Mouse (Mus musculus) liver, embryonic 12.5 days (tissue): ENCODE data around the gene Pfn1. TPM values are rescaled to one million over a fixed set of nuclear protein-coding genes. Genes with fewer than 3 reads are reported as not detected.

Experiments
- ATAC-seq: fragments of 200-750 bp; cut with Nextera tagmentation; 2 replicates; pipeline ENCODE4 v1.8.0; 2017; ENCODE audit warnings: moderate number of reproducible peaks, mild to moderate bottlenecking, moderate library complexity
- H3K27ac ChIP-seq: fragments of 300-500 bp; sonication (generic); 2 replicates; pipeline ENCODE4 v1.5.1; 2016; ENCODE audit warnings: mild to moderate bottlenecking
- H3K27me3 ChIP-seq: fragments of 300-500 bp; sonication (generic); replicated peaks from 2 replicates; pipeline ENCODE4 v1.6.1; 2016; ENCODE audit warnings: mild to moderate bottlenecking, moderate library complexity
- H3K36me3 ChIP-seq: fragments of 300-500 bp; sonication (generic); 2 replicates; pipeline ENCODE4 v1.6.1; 2016; ENCODE audit warnings: mild to moderate bottlenecking, moderate library complexity
- H3K4me1 ChIP-seq: fragments of 300-500 bp; sonication (generic); 2 replicates; pipeline ENCODE4 v1.6.1; 2016
- H3K4me2 ChIP-seq: fragments of 300-500 bp; sonication (generic); 2 replicates; pipeline ENCODE4 v1.6.1; 2016; ENCODE audit warnings: mild to moderate bottlenecking, moderate library complexity
- H3K4me3 ChIP-seq: fragments of 300-500 bp; sonication (generic); 2 replicates; pipeline ENCODE4 v1.5.1; 2016; ENCODE audit warnings: mild to moderate bottlenecking, moderate library complexity
- H3K9ac ChIP-seq: fragments of 300-500 bp; sonication (generic); 2 replicates; pipeline ENCODE4 v1.6.1; 2016; ENCODE audit warnings: mild to moderate bottlenecking, moderate library complexity
- H3K9me3 ChIP-seq: fragments of 300-500 bp; sonication (generic); replicated peaks from 2 replicates; pipeline ENCODE4 v1.6.1; 2016; ENCODE audit warnings: mild to moderate bottlenecking, moderate library complexity
- WGBS: fragments of 180-500 bp; shearing (Covaris S2); methylation state at CpG from one replicate; pipeline ENCODE4 v1.1.7; 2016; ENCODE audit not compliant: insufficient replicate concordance; 5-methylcytosine and 5-hydroxymethylcytosine counted together
- polyA plus RNA-seq: library from polyadenylated mRNA; unstranded; fragments of >200 nt; fragmentation: Nextera tagmentation; extraction: Ambion mirVana; gene quantifications from 2 replicates; pipeline ENCODE4 v1.2.1, GENCODE M21; 2016

Gene Pfn1
- polyA plus RNA-seq, 1 experiment from 2014 or later = 1,519 TPM

DNA sequence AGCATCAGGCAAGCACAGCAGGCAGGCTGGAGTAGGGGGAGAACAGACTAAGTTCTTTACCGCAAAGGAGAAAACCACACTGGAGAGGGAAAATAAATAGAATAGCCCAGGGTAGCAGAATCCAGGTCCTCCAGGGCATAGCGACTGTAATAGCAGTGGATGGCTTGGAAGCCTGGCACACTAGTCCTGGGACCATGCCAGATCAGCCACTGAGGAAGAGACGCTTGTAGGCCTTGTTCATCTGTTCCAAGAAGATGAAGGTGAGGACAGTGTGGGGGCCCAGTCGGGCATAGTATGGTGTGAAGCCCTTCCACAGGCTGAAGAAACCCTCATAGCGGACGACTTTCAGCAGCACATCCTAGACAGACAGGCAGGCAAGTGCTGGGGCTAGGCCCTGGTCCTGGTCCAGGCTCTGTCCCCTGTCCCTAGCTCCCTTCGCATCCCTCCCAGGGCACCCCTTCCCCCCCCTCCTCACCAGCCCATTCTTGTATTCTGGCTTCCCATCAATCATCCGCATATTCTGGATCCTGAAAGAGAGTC is 9.8 kb downstream of the Pfn1 start:
- Histone ChIP-seq H3K9me3 (no peaks in the 10 kb centered on the region), H3K4me1 (peaks cover 64% of the 10 kb centered on the region), H3K27me3 (no peaks in the 10 kb centered on the region), H3K4me3 (no peak overlapping the region), H3K4me2 (no peak overlapping the region; the same call in 1 of the 2 replicates), H3K36me3 (peaks cover 41% of the 10 kb centered on the region), H3K27ac (no peak overlapping the region), H3K9ac (peak overlapping the region; percentile 87; the same call in 1 of the 2 replicates)
- ATAC-seq = no peak
- 88% methylated on average over 8 of the region's 8 CpGs for WGBS

DNA sequence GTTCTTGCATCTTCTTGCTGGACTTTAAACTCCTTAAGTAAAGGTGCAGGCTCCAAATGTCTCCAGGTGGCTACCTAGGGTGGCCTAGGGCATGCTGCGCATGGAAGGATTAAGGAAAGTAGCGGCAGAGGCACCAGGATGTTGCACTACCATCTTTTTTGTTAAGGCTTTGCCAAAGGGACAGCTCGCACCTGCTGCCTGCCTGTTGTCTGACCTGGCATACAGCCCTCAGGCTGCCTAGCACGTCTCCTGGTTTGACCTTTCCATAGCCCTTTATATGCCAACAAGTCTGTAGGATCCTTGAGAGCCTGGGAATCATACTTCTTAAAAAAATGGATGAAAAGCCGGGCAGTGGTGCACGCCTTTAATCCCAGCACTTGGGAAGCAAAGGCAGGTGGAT is 11.4 kb downstream of the Pfn1 start:
- no peak for ATAC-seq
- Histone ChIP-seq H3K36me3 (peaks cover 29% of the 10 kb centered on the region), H3K9me3 (no peaks in the 10 kb centered on the region), H3K4me2 (no peak overlapping the region), H3K4me3 (no peak overlapping the region), H3K27me3 (no peaks in the 10 kb centered on the region), H3K4me1 (peaks cover 64% of the 10 kb centered on the region), H3K27ac (peak overlapping the region; percentile 28; the same call in 1 of the 2 replicates), H3K9ac (no peak overlapping the region)
- WGBS = 84% methylated on average over 6 of the region's 6 CpGs

DNA sequence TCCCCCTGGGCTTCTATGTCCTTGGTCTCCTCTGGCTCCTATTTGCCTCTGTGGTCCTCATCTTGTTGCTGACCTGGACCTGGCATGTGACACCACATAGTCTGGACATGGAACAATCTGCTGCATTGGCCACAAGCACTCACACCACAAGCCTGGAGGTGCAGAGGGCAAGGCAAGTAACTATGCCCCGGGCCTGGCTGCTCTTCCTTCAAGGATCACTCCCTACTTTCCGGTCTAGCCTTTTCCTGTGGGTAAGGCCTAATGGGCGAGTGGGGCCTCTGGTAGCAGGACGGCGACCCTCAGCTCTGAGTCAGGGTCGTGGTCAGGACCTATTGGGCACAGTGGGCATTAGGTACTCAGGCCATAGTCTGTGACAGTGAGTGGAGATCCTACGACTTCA is 13.2 kb downstream of the Pfn1 start:
- peaks cover 74% of the 10 kb centered on the region for H3K4me1 ChIP-seq

DNA sequence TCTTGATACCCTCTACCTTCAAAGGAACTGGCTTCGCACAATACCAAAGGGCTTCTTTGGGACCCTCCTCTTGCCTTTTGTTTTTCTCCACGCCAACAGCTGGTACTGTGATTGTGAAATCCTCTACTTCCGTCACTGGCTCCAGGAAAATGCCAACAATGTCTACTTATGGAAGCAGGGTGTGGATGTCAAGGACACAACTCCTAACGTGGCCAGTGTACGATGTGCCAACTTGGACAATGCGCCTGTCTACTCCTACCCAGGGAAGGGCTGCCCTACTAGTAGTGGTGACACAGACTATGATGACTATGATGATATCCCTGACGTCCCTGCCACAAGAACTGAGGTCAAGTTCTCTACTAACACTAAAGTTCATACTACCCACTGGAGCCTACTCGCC is 14.5 kb downstream of the Pfn1 start:
- Histone ChIP-seq H3K4me1 (peaks cover 61% of the 10 kb centered on the region), H3K9ac (peak overlapping the region; percentile 63), H3K27ac (peak overlapping the region; percentile 92), H3K4me3 (no peak overlapping the region), H3K9me3 (no peaks in the 10 kb centered on the region), H3K27me3 (no peaks in the 10 kb centered on the region), H3K36me3 (peaks cover 22% of the 10 kb centered on the region), H3K4me2 (peak overlapping the region; percentile 67)
- 70% methylated on average over 8 of the region's 8 CpGs for WGBS
- ATAC-seq = no peak

More for the DNA sequence above, 13.2 kb downstream of the Pfn1 start:
- Histone ChIP-seq H3K4me3 (no peak overlapping the region), H3K36me3 (peaks cover 29% of the 10 kb centered on the region), H3K27me3 (no peaks in the 10 kb centered on the region), H3K9ac (no peak overlapping the region), H3K4me2 (no peak overlapping the region), H3K27ac (peak overlapping the region; percentile 21; the same call in 1 of the 2 replicates), H3K9me3 (no peaks in the 10 kb centered on the region)
- ATAC-seq = no peak
- 52% methylated on average over 7 of the region's 7 CpGs for WGBS

DNA sequence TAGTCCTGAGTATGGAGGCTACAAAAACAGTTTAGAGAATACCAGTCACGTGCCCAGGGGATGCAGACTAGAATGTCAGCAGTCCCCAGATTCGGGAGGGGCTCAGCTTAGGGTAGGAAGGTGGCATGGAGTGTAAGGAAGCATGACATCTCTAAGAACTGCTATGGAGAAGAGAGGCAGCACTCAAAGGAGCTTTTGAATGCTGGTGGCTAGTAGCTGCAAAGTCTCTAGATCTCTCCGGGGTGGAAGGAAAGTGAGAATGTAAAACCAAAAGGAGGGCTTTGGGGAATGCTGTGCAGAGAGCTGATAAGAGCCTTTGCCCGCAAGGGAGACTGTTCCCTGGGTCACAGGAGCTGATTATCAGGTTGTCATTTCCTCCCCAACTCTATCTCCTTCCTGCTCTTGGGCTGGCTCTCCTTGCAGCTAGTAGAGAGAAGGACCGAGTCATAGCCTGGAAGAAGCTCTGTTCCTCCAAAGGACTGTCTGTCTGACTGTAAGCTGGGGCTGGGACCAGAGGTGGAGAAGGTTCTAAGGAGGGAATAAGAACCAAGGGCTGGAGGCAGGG is 15.6 kb downstream of the Pfn1 start, which contains the start of gene Gp1ba:
Gene Gp1ba (plus strand): TSS at position 409 of the 565 bp plus-strand sequence.
- H3K4me3 ChIP-seq = peak within 1 kb of the TSS; percentile 35
- H3K9me3 ChIP-seq = no peaks in the 10 kb centered on the region
- peak within 1 kb of the TSS; percentile 67 for H3K4me2 ChIP-seq
- peak within 1 kb of the TSS; percentile 63 for H3K9ac ChIP-seq
- peak; percentile 93 for ATAC-seq
- peak within 1 kb of the TSS; percentile 92 for H3K27ac ChIP-seq
- H3K27me3 ChIP-seq = no peaks in the 10 kb centered on the region
- peaks cover 11% of the 10 kb centered on the region for H3K36me3 ChIP-seq
- H3K4me1 ChIP-seq = peaks cover 53% of the 10 kb centered on the region
- 6% methylated on average over 5 of the region's 5 CpGs for WGBS

DNA sequence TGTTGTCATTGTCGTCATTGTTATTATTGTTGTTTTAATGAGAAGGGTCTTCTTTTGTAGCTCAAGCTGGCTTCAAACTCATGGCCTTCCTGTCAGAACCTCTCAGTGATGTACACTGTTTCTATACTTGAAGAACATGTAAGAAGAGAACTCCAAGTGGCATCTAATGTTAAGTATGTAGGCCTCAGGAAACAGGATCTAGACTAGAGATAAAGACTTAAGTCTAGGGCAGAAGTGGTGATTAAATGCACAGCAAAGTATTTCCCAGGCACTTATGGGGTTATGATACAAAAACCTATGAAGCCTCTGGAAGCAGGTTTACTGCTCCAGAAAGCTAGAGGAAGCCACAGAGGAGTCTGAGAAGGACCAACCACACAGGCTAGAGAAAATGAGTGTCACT is 16.2 kb downstream of the Pfn1 start:
- H3K36me3 ChIP-seq = peaks cover 7% of the 10 kb centered on the region
- H3K27me3 ChIP-seq = no peaks in the 10 kb centered on the region
- peak overlapping the region; percentile 63 for H3K9ac ChIP-seq
- peak overlapping the region; percentile 92 for H3K27ac ChIP-seq
- no peak for ATAC-seq
- peak overlapping the region; percentile 67 for H3K4me2 ChIP-seq
- 37% methylated on average over 1 of the region's 1 CpGs for WGBS
- peaks cover 53% of the 10 kb centered on the region for H3K4me1 ChIP-seq
- H3K9me3 ChIP-seq = no peaks in the 10 kb centered on the region
- peak overlapping the region; percentile 35 for H3K4me3 ChIP-seq

DNA sequence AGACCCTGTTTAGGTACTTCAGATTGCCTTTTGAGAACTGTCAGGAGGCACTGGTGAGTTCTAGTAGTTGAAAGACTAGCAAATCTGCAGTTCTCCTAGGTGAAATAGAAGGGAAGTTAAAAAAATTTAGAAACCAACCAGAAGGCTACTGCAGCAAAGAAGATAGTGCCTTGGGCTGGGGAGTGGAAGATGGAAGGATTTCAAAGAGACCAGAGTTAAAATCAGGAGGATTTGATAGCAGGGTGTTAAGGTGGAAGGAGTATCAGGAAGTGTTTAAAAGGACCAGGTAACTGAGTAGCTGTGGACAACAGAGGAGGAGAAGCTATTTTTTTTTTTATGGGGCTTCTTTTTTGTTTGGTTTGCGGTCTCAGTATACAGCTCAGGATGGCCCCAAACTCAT is 16.7 kb downstream of the Pfn1 start:
- WGBS = 82% methylated on average over 1 of the region's 1 CpGs
- Histone ChIP-seq H3K4me3 (no peak overlapping the region), H3K4me1 (peaks cover 53% of the 10 kb centered on the region), H3K9me3 (no peaks in the 10 kb centered on the region), H3K36me3 (peaks cover 1% of the 10 kb centered on the region), H3K27me3 (no peaks in the 10 kb centered on the region), H3K9ac (peak overlapping the region; percentile 63; the same call in 1 of the 2 replicates), H3K27ac (peak overlapping the region; percentile 92), H3K4me2 (peak overlapping the region; percentile 67)
- no peak for ATAC-seq

DNA sequence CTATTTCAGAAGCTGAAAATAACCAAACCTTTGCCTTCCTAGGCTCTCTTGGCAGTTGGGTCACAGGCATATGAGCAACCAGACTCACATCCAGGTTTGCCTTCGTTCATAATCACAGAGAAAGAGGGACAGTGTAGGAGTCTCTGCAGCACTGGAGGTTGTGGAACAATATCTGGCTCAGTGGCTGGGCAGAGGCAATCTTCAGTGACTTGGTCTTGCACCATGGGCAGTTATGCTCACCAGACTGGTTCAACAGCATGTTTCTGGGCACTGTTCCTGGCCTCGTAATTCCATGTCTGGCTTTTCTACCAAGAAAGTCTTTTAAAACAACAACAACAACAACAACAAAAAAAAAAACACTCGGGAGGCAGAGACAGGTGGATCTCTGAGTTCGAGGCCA is 18.8 kb downstream of the Pfn1 start:
- H3K27ac ChIP-seq = no peak overlapping the region
- H3K9ac ChIP-seq = no peak overlapping the region
- no peaks in the 10 kb centered on the region for H3K27me3 ChIP-seq
- WGBS = 75% methylated on average over 4 of the region's 4 CpGs
- H3K4me3 ChIP-seq = no peak overlapping the region
- no peaks in the 10 kb centered on the region for H3K9me3 ChIP-seq
- H3K4me1 ChIP-seq = peaks cover 42% of the 10 kb centered on the region
- no peak overlapping the region for H3K4me2 ChIP-seq
- ATAC-seq = no peak
- no peaks in the 10 kb centered on the region for H3K36me3 ChIP-seq

DNA sequence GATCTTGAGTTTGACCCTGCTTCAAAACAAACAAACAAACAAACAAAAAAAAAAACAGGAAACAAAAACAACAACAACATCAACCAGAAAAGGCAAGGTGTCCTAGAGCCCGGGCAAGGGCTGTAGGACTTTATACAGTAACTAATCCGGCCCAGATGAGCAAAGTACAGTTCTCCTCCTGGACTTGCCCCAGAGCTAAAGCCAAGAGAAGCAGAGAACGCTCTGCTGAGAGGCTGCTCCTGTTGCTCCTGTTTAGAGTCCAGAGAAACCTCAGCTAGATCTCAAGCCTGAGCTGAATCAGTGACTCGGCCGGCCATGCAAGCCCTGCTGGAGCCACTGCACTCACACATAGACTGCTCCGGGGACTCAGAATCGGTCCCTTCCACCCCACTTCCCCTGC is 24.3 kb downstream of the Pfn1 start:
- Histone ChIP-seq H3K4me2 (peak overlapping the region; percentile 19; the same call in 1 of the 2 replicates), H3K4me1 (peaks cover 13% of the 10 kb centered on the region), H3K9ac (no peak overlapping the region), H3K4me3 (no peak overlapping the region), H3K36me3 (no peaks in the 10 kb centered on the region), H3K27ac (peak overlapping the region; percentile 34), H3K27me3 (no peaks in the 10 kb centered on the region), H3K9me3 (no peaks in the 10 kb centered on the region)
- ATAC-seq = 0 out of 2 replicates have a peak, but pooled peaks have one; percentile 35
- 30% methylated on average over 7 of the region's 7 CpGs for WGBS

DNA sequence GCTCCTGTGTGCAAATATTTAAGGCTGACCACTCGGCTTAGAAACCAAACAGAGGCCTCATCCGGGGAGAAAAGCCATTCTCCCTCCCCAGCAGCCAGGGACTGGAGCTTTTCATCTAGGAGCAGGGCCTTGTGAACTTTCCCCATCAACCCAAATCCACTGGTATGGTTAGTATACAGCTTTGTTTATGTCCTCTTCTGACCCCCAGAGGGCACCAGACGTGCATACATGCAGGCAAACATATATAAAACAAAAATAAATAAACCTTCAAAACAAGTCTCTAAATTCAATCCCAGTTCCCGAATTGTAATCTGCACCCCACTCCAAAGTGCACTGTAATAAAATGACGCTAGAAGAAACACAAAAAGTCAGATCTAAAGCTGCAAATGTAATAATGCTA is 24.9 kb downstream of the Pfn1 start:
- H3K9me3 ChIP-seq = no peaks in the 10 kb centered on the region
- no peak overlapping the region for H3K4me3 ChIP-seq
- no peaks in the 10 kb centered on the region for H3K27me3 ChIP-seq
- no peak for ATAC-seq
- H3K4me2 ChIP-seq = no peak overlapping the region
- no peak overlapping the region for H3K9ac ChIP-seq
- peaks cover 13% of the 10 kb centered on the region for H3K4me1 ChIP-seq
- H3K36me3 ChIP-seq = no peaks in the 10 kb centered on the region
- WGBS = 28% methylated on average over 5 of the region's 5 CpGs
- H3K27ac ChIP-seq = peak overlapping the region; percentile 20; the same call in 1 of the 2 replicates

DNA sequence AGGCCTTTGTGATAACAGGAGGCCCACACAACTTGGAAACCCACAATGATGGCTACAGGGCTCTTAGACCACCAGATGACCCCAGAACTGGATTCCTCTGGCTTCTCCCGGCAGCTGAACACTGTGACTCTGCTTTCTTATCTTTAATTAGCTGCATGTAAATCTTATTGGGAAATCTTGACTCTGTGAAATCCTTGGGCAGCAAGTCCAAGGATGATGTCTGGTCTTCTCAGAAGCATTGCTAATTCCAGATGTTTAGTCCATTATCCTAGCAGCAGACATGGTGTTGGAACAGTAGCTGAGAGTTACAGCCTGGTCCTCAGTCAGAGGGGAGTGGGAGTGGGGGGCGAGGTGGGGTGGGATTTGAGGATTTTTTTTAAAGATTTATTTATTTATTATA is 26.0 kb downstream of the Pfn1 start:
- Histone ChIP-seq H3K9me3 (no peaks in the 10 kb centered on the region), H3K27me3 (no peaks in the 10 kb centered on the region), H3K27ac (no peak overlapping the region), H3K4me3 (no peak overlapping the region), H3K4me1 (peaks cover 16% of the 10 kb centered on the region), H3K36me3 (no peaks in the 10 kb centered on the region), H3K4me2 (no peak overlapping the region), H3K9ac (no peak overlapping the region)
- WGBS = 53% methylated on average over 2 of the region's 2 CpGs
- no peak for ATAC-seq

DNA sequence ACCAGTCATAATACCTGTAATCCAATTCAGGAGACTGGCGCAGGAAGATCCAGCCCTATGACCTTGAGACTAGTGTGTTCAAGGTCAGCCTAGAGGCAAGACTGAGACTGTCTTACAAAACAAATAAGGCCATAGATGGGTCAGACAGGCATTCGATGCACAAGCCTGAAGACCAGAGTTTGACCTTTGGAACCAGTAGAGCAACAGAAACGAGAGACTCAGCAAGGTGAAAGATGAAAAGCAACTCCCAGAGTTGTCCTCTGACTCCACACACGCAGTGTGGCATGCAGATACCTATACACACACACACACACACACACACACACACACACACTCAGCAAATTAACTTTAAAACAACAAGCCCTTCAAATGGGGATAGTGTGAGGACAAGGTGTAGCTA is 27.6 kb downstream of the Pfn1 start:
- H3K27ac ChIP-seq = no peak overlapping the region
- ATAC-seq = no peak
- H3K9ac ChIP-seq = no peak overlapping the region
- 57% methylated on average over 4 of the region's 4 CpGs for WGBS
- H3K4me2 ChIP-seq = no peak overlapping the region
- H3K4me1 ChIP-seq = peaks cover 32% of the 10 kb centered on the region
- no peak overlapping the region for H3K4me3 ChIP-seq
- H3K36me3 ChIP-seq = no peaks in the 10 kb centered on the region
- no peaks in the 10 kb centered on the region for H3K27me3 ChIP-seq
- H3K9me3 ChIP-seq = no peaks in the 10 kb centered on the region
